Mouse (Mus musculus) forebrain, embryonic 11.5 days (tissue): ENCODE measurements around the gene Frrs1l. TPM values are rescaled to one million over a fixed set of nuclear protein-coding genes. Genes with fewer than 3 reads are reported as not detected.
A peak's percentile ranks its signal among the peaks of the same experiment; 100 is the strongest.

Source experiments
- ATAC-seq: fragments of 200-750 bp; cut with Nextera tagmentation; replicated peaks from 2 replicates; pipeline ENCODE4 v1.8.0; 2017; ENCODE audit warnings: moderate TSS enrichment; ENCODE audit not compliant: low FRiP score
- DNase-seq: peaks from one replicate; pipeline ENCODE4 v3.0.0-alpha.2; 2017; ENCODE audit warnings: low spot score
- H3K27ac ChIP-seq: fragments of 300-500 bp; sonication (generic); 2 replicates; pipeline ENCODE4 v1.5.1; 2014; ENCODE audit warnings: low read depth, low read length
- H3K27me3 ChIP-seq: fragments of 300-500 bp; sonication (generic); 2 replicates; pipeline ENCODE4 v1.6.1; 2014; ENCODE audit warnings: mild to moderate bottlenecking, low read length, mixed read lengths; ENCODE audit not compliant: control insufficient read depth, insufficient read depth
- H3K36me3 ChIP-seq: fragments of 300-500 bp; sonication (generic); 2 replicates; pipeline ENCODE4 v1.6.1; 2014; ENCODE audit warnings: mild to moderate bottlenecking, low read length, moderate library complexity, mixed read lengths; ENCODE audit not compliant: control insufficient read depth, insufficient read depth
- H3K4me1 ChIP-seq: fragments of 300-500 bp; sonication (generic); replicated peaks from 2 replicates; pipeline ENCODE4 v1.6.1; 2014; ENCODE audit warnings: low read length, mixed read lengths; ENCODE audit not compliant: control insufficient read depth, insufficient read depth
- H3K4me2 ChIP-seq: fragments of 300-500 bp; sonication (generic); 2 replicates; pipeline ENCODE4 v1.6.1; 2014; ENCODE audit warnings: low read depth, mild to moderate bottlenecking, low read length, moderate library complexity, mixed read lengths; ENCODE audit not compliant: severe bottlenecking
- H3K4me3 ChIP-seq: fragments of 300-500 bp; sonication (generic); 2 replicates; pipeline ENCODE4 v1.5.1; 2014; ENCODE audit warnings: low read depth, low read length
- H3K9ac ChIP-seq: fragments of 300-500 bp; sonication (generic); 2 replicates; pipeline ENCODE4 v1.6.1; 2014; ENCODE audit warnings: low read length
- H3K9me3 ChIP-seq: fragments of 300-500 bp; sonication (generic); 2 replicates; pipeline ENCODE4 v1.6.1; 2016; ENCODE audit warnings: low read length, mixed read lengths; ENCODE audit not compliant: control insufficient read depth
- WGBS: fragments of 180-500 bp; shearing (Covaris S2); extraction: QIAGEN DNeasy Blood & Tissue Kit; methylation state at CpG from one replicate; pipeline ENCODE4 v1.1.7; 2014; 5-methylcytosine and 5-hydroxymethylcytosine counted together
- polyA plus RNA-seq: library from polyadenylated mRNA; unstranded; fragments of >200 nt; fragmentation: Nextera tagmentation; extraction: Ambion mirVana; gene quantifications from 2 replicates; pipeline ENCODE4 v1.2.1, GENCODE M21; 2014

Frrs1l gene
- polyA plus RNA-seq, 1 experiment from 2014 or later: 5.3 TPM

DNA sequence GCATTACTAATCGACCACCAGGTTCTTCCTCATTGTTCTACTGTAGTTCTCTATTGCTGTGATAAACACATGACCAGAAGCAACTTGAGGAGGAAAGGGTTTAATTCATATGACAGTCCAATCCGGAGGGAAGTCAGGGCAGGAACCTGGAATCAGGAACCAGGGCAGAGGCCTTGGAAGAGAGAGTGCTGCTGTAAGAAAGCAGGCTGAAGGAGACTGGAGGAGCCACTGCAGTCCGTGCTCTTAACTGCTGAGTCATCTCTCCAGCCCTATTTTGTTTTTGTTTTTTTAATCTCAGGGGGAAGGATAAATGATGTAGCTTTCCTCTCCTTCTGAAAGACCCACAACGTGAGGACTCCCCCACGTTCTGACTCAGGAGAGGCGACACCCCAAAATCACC lies 37.0 kb downstream of the Frrs1l start:
- H3K27me3 ChIP-seq: no peaks in the 10 kb centered on the region
- H3K4me1 ChIP-seq: no peaks in the 10 kb centered on the region
- DNase-seq (no peak), ATAC-seq (no peak)
- H3K9ac ChIP-seq: no peak overlapping the region
- no peak overlapping the region for H3K4me2 ChIP-seq
- H3K4me3 ChIP-seq: no peak overlapping the region
- no peaks in the 10 kb centered on the region for H3K9me3 ChIP-seq
- no peak overlapping the region for H3K27ac ChIP-seq
- 72% methylated on average over 6 of the region's 6 CpGs for WGBS
- no peaks in the 10 kb centered on the region for H3K36me3 ChIP-seq

DNA sequence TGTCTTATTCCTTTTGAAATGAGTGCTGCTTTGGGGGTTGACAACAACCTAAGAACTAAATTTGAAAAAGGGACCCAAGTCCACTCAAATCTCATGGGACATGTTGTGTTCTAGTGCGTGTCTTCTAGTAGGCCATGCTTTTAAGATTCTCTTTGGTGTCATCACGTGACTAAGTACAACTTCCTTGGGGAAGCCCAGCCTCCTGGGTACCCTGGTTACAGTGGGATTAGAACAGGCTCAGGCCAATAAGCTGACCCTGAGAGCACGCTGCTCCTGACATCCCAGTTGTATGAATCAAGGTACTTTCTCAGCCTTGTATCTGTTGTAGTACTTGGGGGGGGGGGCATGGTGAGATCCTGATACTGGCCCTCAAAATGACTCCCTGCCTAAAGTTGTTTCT lies 38.5 kb downstream of the Frrs1l start:
- H3K36me3 ChIP-seq: no peaks in the 10 kb centered on the region

DNA sequence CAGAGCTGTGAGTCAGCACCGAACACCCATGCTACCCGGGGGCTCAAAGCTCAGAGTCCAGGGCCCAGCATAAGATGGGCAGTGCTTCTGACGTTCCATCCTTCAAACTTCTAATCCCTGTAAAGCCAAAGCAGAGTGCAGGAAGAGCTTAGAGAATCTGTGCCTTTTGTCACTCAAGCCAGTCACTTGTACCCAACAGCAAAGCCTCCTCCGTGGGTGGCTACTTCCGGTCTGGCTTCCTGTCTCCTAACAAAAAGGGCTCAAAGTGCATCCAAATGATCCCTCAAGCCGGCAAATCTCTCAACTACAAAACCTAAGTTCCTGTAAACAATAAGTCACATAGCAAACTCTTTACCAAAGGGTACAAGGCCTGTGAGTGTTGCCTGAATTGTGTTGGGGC lies 40.7 kb downstream of the Frrs1l start:
- Histone ChIP-seq H3K9ac (no peak overlapping the region), H3K27me3 (no peaks in the 10 kb centered on the region), H3K9me3 (no peaks in the 10 kb centered on the region), H3K36me3 (no peaks in the 10 kb centered on the region), H3K4me2 (no peak overlapping the region), H3K27ac (no peak overlapping the region), H3K4me3 (no peak overlapping the region), H3K4me1 (0 out of 2 replicates have a peak, but pooled peaks cover 4% of the 10 kb centered on the region)
- 64% methylated on average over 6 of the region's 6 CpGs for WGBS
- ATAC-seq (no peak), DNase-seq (no peak)

More for the DNA sequence above, 38.5 kb downstream of the Frrs1l start:
- no peaks in the 10 kb centered on the region for H3K9me3 ChIP-seq
- no peaks in the 10 kb centered on the region for H3K27me3 ChIP-seq
- no peak overlapping the region for H3K4me2 ChIP-seq
- no peak for DNase-seq
- H3K27ac ChIP-seq: no peak overlapping the region
- no peaks in the 10 kb centered on the region for H3K4me1 ChIP-seq
- 81% methylated on average over 3 of the region's 3 CpGs for WGBS
- no peak for ATAC-seq
- no peak overlapping the region for H3K4me3 ChIP-seq
- no peak overlapping the region for H3K9ac ChIP-seq

DNA sequence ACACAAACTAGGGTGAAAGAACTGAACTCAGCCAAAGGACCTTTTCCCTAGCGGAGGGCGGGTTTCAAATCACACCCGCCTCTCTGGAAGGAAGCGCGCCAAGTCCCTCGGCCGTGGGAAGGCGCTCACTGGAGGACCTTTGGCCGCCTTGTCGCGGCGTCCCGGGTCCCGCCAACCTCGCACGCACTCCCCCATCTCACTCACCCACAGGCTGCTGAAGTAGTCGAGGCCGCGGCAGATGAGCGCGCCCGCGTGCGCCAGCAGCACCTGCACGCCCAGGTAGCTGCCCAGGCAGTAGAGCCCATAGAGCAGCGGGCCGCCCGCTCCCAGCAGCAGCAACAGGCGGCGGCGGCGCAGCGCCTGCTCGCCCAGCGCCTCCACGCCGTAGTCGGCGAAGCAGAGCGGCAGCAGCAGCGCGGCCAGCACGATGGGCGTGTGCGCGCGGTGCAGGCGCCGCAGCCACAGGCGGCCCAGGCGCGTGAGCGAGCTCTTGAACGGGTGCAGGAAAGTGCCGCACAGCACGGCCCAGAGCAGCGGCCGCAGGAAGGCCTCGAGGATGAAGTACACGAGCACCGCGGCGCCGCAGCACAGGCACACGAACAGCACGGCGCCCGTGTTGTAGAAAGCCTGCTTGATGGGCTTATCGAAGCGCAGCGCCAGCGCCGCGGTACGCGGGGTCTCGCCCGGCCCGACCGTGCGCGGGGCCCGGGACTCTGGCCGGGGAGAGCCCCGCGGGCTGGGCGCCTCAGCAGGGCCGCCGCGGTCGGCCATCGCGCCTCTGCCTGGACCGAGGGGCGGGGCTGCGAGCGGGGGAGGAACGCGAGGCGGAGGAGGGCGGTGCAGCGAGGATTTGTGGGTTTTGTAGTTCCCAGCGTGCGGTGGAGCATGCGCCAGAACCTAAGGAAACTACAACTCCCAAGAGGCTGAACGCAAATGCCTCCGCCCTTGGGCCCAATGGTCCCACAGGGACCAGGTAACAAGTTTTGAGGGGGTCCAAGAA lies 43.2 kb downstream of the Frrs1l start, which contains the start of gene Tmem245:
TSS of gene Tmem245 (minus strand) at position 797 of the 1,000 bp plus-strand sequence.
- H3K36me3 ChIP-seq: no peaks in the 10 kb centered on the region
- WGBS: under 1% methylated on average over 105 of the region's 107 CpGs
- H3K9me3 ChIP-seq: no peaks in the 10 kb centered on the region
- H3K4me1 ChIP-seq: peaks cover 11% of the 10 kb centered on the region; the same call in 1 of the 2 replicates
- DNase-seq (peak; percentile 97), ATAC-seq (peak; percentile 98)
- H3K4me2 ChIP-seq: peak within 1 kb of the TSS; percentile 84
- H3K27me3 ChIP-seq: no peaks in the 10 kb centered on the region
- peak within 1 kb of the TSS; percentile 86 for H3K9ac ChIP-seq
- peak within 1 kb of the TSS; percentile 73; the same call in 1 of the 2 replicates for H3K27ac ChIP-seq
- peak within 1 kb of the TSS; percentile 84 for H3K4me3 ChIP-seq

DNA sequence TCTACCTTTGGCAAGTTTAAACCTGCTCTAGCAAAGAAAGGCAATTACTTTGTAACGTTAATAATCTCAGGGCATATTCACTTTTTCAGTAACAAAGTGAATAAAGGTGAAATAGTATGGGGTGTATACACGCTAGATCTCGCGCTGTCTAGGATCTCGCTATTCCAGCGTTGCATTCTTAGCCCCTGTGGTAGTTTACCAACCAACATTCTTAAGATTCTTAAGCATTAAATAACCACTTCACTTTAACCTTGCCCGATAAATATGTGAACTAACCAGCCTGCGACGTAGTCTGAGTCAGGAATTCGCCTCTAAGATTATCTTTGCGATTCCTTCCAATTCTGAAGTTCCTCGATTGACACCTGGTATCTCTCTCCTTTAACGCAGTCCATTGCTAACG lies 44.0 kb downstream of the Frrs1l start:
- H3K4me1 ChIP-seq: peaks cover 11% of the 10 kb centered on the region; the same call in 1 of the 2 replicates
- H3K9ac ChIP-seq: peak overlapping the region; percentile 86
- no peak overlapping the region for H3K27ac ChIP-seq
- under 1% methylated on average over 14 of the region's 14 CpGs for WGBS
- H3K4me2 ChIP-seq: peak overlapping the region; percentile 84
- ATAC-seq: no peak
- DNase-seq: no peak
- peak overlapping the region; percentile 84 for H3K4me3 ChIP-seq
- H3K36me3 ChIP-seq: no peaks in the 10 kb centered on the region
- H3K27me3 ChIP-seq: no peaks in the 10 kb centered on the region
- H3K9me3 ChIP-seq: no peaks in the 10 kb centered on the region

DNA sequence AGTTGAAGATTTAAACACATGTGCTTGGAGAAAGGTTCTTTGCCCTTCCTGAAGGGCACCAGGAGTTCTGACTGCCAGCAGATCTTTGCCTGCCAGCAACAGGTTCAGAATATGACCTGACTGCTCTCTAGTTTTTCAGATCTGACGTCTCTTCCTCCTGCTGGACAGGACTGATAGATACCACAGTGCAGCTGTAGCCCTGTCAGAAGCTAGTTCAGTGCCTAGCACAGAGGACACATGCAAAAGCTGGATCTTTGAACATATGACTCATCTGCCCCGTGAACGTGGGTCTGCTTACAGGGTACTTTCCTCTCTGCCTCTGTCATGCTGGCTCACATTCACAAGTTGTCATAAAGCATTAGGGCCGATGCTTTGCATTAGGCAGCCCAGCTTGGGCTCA lies 45.9 kb downstream of the Frrs1l start:
- DNase-seq (no peak), ATAC-seq (no peak)
- no peak overlapping the region for H3K4me2 ChIP-seq
- H3K36me3 ChIP-seq: no peaks in the 10 kb centered on the region
- no peak overlapping the region for H3K27ac ChIP-seq
- no peak overlapping the region for H3K4me3 ChIP-seq
- 74% methylated on average over 4 of the region's 4 CpGs for WGBS
- H3K4me1 ChIP-seq: peaks cover 11% of the 10 kb centered on the region; the same call in 1 of the 2 replicates
- no peaks in the 10 kb centered on the region for H3K9me3 ChIP-seq
- H3K27me3 ChIP-seq: no peaks in the 10 kb centered on the region
- H3K9ac ChIP-seq: no peak overlapping the region

DNA sequence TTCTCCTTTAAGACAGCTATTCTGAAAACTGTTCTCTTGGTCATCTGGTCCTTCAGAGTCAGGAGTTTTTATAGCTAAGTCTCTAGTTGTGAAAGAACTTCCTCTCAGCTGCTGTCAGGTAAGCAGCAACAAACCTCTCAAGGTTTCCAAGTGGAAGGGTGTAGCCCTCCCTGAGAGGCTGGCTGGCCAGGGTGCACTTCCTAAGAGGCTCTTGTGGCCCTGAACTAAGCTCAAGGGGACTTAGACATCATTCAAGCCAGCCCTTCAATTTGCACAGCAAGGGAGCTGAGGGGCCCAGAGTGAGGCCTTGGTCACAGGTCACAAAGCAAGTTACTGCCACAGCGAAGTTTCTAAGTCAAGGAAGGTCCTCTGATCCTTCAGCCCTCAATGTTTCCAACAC lies 46.9 kb downstream of the Frrs1l start:
- H3K4me1 ChIP-seq: peaks cover 11% of the 10 kb centered on the region; the same call in 1 of the 2 replicates
- H3K9ac ChIP-seq: no peak overlapping the region
- H3K4me3 ChIP-seq: no peak overlapping the region
- H3K36me3 ChIP-seq: no peaks in the 10 kb centered on the region
- DNase-seq: no peak
- 31% methylated on average over 1 of the region's 1 CpGs for WGBS
- no peak for ATAC-seq
- H3K4me2 ChIP-seq: no peak overlapping the region
- H3K9me3 ChIP-seq: no peaks in the 10 kb centered on the region
- no peak overlapping the region for H3K27ac ChIP-seq
- no peaks in the 10 kb centered on the region for H3K27me3 ChIP-seq

DNA sequence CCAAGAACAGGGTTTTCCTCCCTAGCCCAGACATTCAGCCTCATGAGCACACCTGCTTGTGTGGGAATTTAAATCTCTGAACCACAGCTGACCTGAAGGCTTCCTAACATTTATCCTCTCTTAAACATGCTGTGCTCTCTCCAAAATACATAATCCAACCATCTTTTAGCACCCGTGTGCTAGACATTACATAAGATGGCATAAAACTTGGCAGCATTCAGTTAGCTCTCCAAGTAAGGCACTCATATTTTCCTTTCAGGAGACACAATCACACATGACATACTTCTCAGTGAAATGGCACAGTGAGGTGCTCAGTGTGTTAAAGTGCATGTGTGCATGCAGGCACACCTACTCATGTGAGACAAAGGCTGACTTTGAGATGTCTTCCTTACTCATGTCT lies 47.6 kb downstream of the Frrs1l start:
- Histone ChIP-seq H3K36me3 (no peaks in the 10 kb centered on the region), H3K9ac (no peak overlapping the region), H3K4me3 (no peak overlapping the region), H3K27me3 (no peaks in the 10 kb centered on the region), H3K4me1 (peaks cover 11% of the 10 kb centered on the region; the same call in 1 of the 2 replicates), H3K9me3 (no peaks in the 10 kb centered on the region), H3K27ac (no peak overlapping the region), H3K4me2 (no peak overlapping the region)
- ATAC-seq (no peak), DNase-seq (no peak)
- 83% methylated on average over 1 of the region's 1 CpGs for WGBS
